17 mouse cellular contexts compared by ENCODE assay signal in the genomic region with DNA sequence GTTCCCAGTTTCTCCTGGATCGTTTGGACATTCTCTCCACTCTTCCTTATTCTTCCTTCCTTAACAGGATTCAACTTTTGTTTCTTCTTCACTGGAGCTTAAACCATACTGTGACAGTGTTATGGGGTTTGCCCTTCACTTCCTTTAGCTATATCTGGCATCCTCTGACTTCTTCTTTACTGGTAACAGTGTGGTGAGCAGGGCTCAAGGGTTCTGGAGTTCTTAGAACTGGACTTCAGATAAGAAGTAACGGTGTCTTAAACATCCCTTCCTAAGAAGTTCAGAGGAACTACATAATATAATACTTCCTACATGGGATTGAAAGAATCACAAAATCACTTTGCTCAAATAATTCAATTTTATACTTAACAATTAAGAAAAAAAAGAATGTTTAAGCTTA.
DNase-seq lines count a peak whose midpoint lies in the region; ATAC-seq and TF ChIP-seq lines count a peak whose summit lies in the region.
"Had no signal": no experiment of that assay in that cellular context is flagged by ENCODE, and none has a peak within 500 bp of the region (broad histone marks: within the 10 kb centered on the region; RNA-seq: fewer than 3 reads in every experiment).

No protein-coding gene starts in this region.

- H3K9ac ChIP-seq in liver, embryonic 15.5 days, result no peak overlapping the region
- H3K9ac ChIP-seq: embryonic facial prominence, embryonic 13.5 days; kidney, embryonic 15.5 days; lung, embryonic 14.5 days had no signal

- peaks cover 3% of the 10 kb centered on the region for H3K4me1 ChIP-seq in bone marrow, adult 2 months (ENCODE audit: control insufficient read depth, insufficient read depth, low read length)
- no peaks in the 10 kb centered on the region for H3K4me1 ChIP-seq in liver, embryonic 15.5 days (replicated peaks)
- H3K4me1 ChIP-seq: embryonic facial prominence, embryonic 13.5 days; heart, embryonic 10.5 days; kidney, embryonic 15.5 days had no signal

- no peak overlapping the region for H3K4me3 ChIP-seq in bone marrow, adult 2 months (replicated peaks; ENCODE audit: control insufficient read depth, low read depth, low read length)
- no peak overlapping the region for H3K4me3 ChIP-seq in liver, embryonic 15.5 days (replicated peaks)
- H3K4me3 ChIP-seq: embryonic facial prominence, embryonic 13.5 days; heart, embryonic 10.5 days; kidney, embryonic 15.5 days; midbrain, embryonic 10.5 days had no signal

- peak overlapping the region; percentile 13; the same call in 1 of the 2 replicates for H3K4me2 ChIP-seq in liver, embryonic 15.5 days
- H3K4me2 ChIP-seq: embryonic facial prominence, embryonic 13.5 days; kidney, embryonic 15.5 days; lung, embryonic 14.5 days had no signal

- no peaks in the 10 kb centered on the region for H3K36me3 ChIP-seq in liver, embryonic 15.5 days (replicated peaks)
- H3K36me3 ChIP-seq: embryonic facial prominence, embryonic 13.5 days; heart, embryonic 10.5 days; kidney, embryonic 15.5 days; midbrain, embryonic 10.5 days had no signal

- no peaks in the 10 kb centered on the region for H3K9me3 ChIP-seq in liver, embryonic 15.5 days (replicated peaks)
- H3K9me3 ChIP-seq: embryonic facial prominence, embryonic 13.5 days; heart, embryonic 10.5 days; kidney, embryonic 15.5 days; midbrain, embryonic 10.5 days had no signal

- H3K27me3 ChIP-seq in liver, embryonic 15.5 days, result no peaks in the 10 kb centered on the region
- H3K27me3 ChIP-seq: embryonic facial prominence, embryonic 13.5 days; kidney, embryonic 15.5 days; Patski had no signal

- WGBS in bone marrow, adult 2 months, result 5% methylated on average over 2 of the region's 2 CpGs
- 11% methylated on average over 2 of the region's 2 CpGs for WGBS in liver, embryonic 15.5 days (ENCODE audit: insufficient replicate concordance)

- H3K27ac ChIP-seq in bone marrow, adult 2 months (ENCODE audit: control insufficient read depth, insufficient read depth, low read depth, low read length, poor library complexity), result peak overlapping the region; percentile 64; the same call in 1 of the 2 replicates
- no peak overlapping the region; the same call in 1 of the 2 replicates for H3K27ac ChIP-seq in liver, embryonic 15.5 days (replicated peaks)
- H3K27ac ChIP-seq: embryonic facial prominence, embryonic 13.5 days; heart, embryonic 10.5 days; kidney, embryonic 15.5 days; midbrain, embryonic 10.5 days had no signal

- no peak for ATAC-seq in liver, embryonic 15.5 days (ENCODE audit: insufficient read depth)
- peak; percentile 68 for ATAC-seq in neutrophil, adult 5-6 weeks (ENCODE audit: extremely low read depth, insufficient number of reproducible peaks, low FRiP score, poor library complexity, severe bottlenecking)
- ATAC-seq: Patski had no signal

- TF ChIP-seq POLR2A in bone marrow, adult 2 months (IDR thresholded peaks at IDR 0.05; ENCODE audit: borderline replicate concordance, control insufficient read depth, low read depth, low read length), result no peak

- DNase-seq in lung, postnatal 36 days, result peak; percentile 25
- DNase-seq in lung, adult 18-20 months, result no peak
- no peak for DNase-seq in kidney, postnatal 14 days
- DNase-seq in testis, postnatal 14 days (ENCODE audit: low spot score), result no peak
- DNase-seq: cerebellum, adult 11-12 months; gastrocnemius, postnatal 14 days; heart, postnatal 36 days; left cerebral cortex, postnatal 4 days; lung, embryonic 14.5 days had no signal

- no peak for TF ChIP-seq CTCF in bone marrow, adult 2 months (IDR thresholded peaks at IDR 0.05; ENCODE audit: control insufficient read depth, insufficient read depth, low read length)
